Mouse (Mus musculus): ENCODE measurements at regions not wholly inside any gene's neighbourhood (a gene's known extent, or its start where the extent isn't known, plus 50 kb on each side); places are given as distances from the start of the nearest gene placed in this dataset.

GRCm38 (mm10) chr17:54662558-54663245, 363.9 kb upstream of the Slc5a7 start:
- WGBS, result 73% methylated on average over 2 of the region's 2 CpGs
- Histone ChIP-seq H3K27ac (no peak overlapping the region), H3K9me3 (no peaks in the 10 kb centered on the region), H3K4me2 (no peak overlapping the region), H3K9ac (no peak overlapping the region), H3K4me1 (no peaks in the 10 kb centered on the region), H3K36me3 (replicated peaks) (no peaks in the 10 kb centered on the region), H3K27me3 (no peaks in the 10 kb centered on the region), H3K4me3 (replicated peaks) (no peak overlapping the region)
- ATAC-seq (ENCODE audit: low FRiP score), result no peak

GRCm38 (mm10) chr17:54656553-54656952, 357.7 kb upstream of the Slc5a7 start:
- no peak overlapping the region for H3K4me2 ChIP-seq
- H3K9me3 ChIP-seq, result no peaks in the 10 kb centered on the region
- no peaks in the 10 kb centered on the region for H3K27me3 ChIP-seq
- H3K9ac ChIP-seq, result no peak overlapping the region
- no peaks in the 10 kb centered on the region for H3K4me1 ChIP-seq
- H3K4me3 ChIP-seq (replicated peaks), result no peak overlapping the region
- no peaks in the 10 kb centered on the region for H3K36me3 ChIP-seq (replicated peaks)
- no peak for ATAC-seq (ENCODE audit: low FRiP score)
- no peak overlapping the region for H3K27ac ChIP-seq
